Mouse (Mus musculus) embryonic facial prominence, embryonic 11.5 days (tissue): ENCODE measurements around the gene Slc15a5. TPM values are rescaled to one million over a fixed set of nuclear protein-coding genes. Genes with fewer than 3 reads are reported as not detected.
A peak's percentile ranks its signal among the peaks of the same experiment; 100 is the strongest.

Experiments
- ATAC-seq: fragments of 200-750 bp; cut with Nextera tagmentation; replicated peaks from 2 replicates; pipeline ENCODE4 v1.8.0; 2017; ENCODE audit warnings: low read depth; ENCODE audit not compliant: insufficient number of reproducible peaks, low FRiP score, low TSS enrichment
- DNase-seq: peaks from one replicate; pipeline ENCODE4 v3.0.0-alpha.2; 2015; ENCODE audit warnings: low spot score
- H3K27ac ChIP-seq: fragments of 300-500 bp; sonication (generic); replicated peaks from 2 replicates; pipeline ENCODE4 v1.5.1; 2014; ENCODE audit warnings: mild to moderate bottlenecking, low read depth, low read length, control low read depth
- H3K27me3 ChIP-seq: fragments of 300-500 bp; sonication (generic); 2 replicates; pipeline ENCODE4 v1.6.1; 2014; ENCODE audit warnings: mild to moderate bottlenecking, low read length, moderate library complexity, mixed read lengths; ENCODE audit not compliant: control insufficient read depth, insufficient read depth
- H3K36me3 ChIP-seq: fragments of 300-500 bp; sonication (generic); replicated peaks from 2 replicates; pipeline ENCODE4 v1.6.1; 2014; ENCODE audit warnings: low read depth, mild to moderate bottlenecking, low read length, moderate library complexity, mixed read lengths; ENCODE audit not compliant: control insufficient read depth, insufficient read depth
- H3K4me1 ChIP-seq: fragments of 300-500 bp; sonication (generic); 2 replicates; pipeline ENCODE4 v1.6.1; 2014; ENCODE audit warnings: low read length, mixed read lengths; ENCODE audit not compliant: control insufficient read depth, insufficient read depth
- H3K4me2 ChIP-seq: fragments of 300-500 bp; sonication (generic); 2 replicates; pipeline ENCODE4 v1.6.1; 2014; ENCODE audit warnings: low read depth, mild to moderate bottlenecking, control low read depth, low read length, moderate library complexity
- H3K4me3 ChIP-seq: fragments of 300-500 bp; sonication (generic); 2 replicates; pipeline ENCODE4 v1.5.1; 2014; ENCODE audit warnings: low read depth, low read length, control low read depth
- H3K9ac ChIP-seq: fragments of 300-500 bp; sonication (generic); replicated peaks from 2 replicates; pipeline ENCODE4 v1.6.1; 2014; ENCODE audit warnings: mild to moderate bottlenecking, control low read depth, low read length
- H3K9me3 ChIP-seq: fragments of 300-500 bp; sonication (generic); replicated peaks from 2 replicates; pipeline ENCODE4 v1.6.1; 2016; ENCODE audit warnings: mild to moderate bottlenecking, low read length, inconsistent platforms, mixed read lengths; ENCODE audit not compliant: control insufficient read depth
- whole genome bisulfite sequencing: fragments of 180-500 bp; shearing (Covaris S2); extraction: QIAGEN DNeasy Blood & Tissue Kit; methylation state at CpG from one replicate; pipeline ENCODE4 v1.1.7; 2014; 5-methylcytosine and 5-hydroxymethylcytosine counted together
- polyA plus RNA-seq: library from polyadenylated mRNA; unstranded; fragments of >200 nt; fragmentation: Nextera tagmentation; extraction: Ambion mirVana; gene quantifications from 2 replicates; pipeline ENCODE4 v1.2.1, GENCODE M21; 2014

Gene Slc15a5
- polyA plus RNA-seq, 1 experiment from 2014 or later = not detected

DNA sequence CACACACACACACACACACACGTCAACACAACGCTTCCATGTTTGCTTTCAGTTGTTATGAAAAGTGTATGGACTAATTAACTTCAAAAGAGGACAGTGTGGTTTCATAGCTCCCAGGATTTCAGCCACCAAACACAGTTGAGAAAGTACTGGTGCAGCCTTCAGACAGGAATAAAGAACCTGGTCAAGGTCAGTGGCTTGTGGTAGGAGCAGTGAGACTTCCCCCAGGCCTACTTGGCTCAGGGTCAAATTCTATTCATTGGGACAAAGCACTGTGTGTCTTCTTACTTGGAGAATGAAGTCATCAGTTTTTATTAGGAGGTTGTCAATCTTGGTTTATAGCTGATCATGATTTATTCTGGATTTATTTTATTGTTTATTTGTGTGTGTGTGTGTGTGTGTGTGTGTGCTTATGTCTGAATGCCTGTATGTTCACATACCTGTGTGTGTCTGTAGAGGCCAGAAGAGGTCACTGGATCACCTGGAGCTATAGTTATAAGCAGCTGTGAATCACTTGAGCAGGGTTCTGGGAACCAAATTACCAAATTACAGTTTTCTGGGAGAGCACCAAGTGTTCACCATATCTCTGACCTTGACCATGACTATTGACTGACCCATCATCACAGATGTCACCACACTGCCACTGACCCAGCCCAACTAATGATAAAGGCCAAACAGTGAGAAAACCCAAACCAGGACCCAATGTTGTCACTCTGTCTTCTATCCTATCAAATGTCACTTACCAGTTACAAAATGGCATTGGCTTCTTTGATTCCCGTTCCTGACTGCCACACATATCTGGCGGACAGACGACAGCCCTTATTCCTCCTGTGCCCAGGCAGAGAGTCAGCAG, 7.4 kb downstream of the Slc15a5 start:
- H3K4me1 ChIP-seq = no peaks in the 10 kb centered on the region
- 85% methylated on average over 5 of the region's 5 CpGs for WGBS
- H3K4me3 ChIP-seq = no peak overlapping the region
- H3K4me2 ChIP-seq = no peak overlapping the region
- no peaks in the 10 kb centered on the region for H3K27me3 ChIP-seq
- no peak for ATAC-seq
- no peak for DNase-seq
- H3K27ac ChIP-seq = no peak overlapping the region
- no peaks in the 10 kb centered on the region for H3K36me3 ChIP-seq
- H3K9me3 ChIP-seq = no peaks in the 10 kb centered on the region
- H3K9ac ChIP-seq = no peak overlapping the region

DNA sequence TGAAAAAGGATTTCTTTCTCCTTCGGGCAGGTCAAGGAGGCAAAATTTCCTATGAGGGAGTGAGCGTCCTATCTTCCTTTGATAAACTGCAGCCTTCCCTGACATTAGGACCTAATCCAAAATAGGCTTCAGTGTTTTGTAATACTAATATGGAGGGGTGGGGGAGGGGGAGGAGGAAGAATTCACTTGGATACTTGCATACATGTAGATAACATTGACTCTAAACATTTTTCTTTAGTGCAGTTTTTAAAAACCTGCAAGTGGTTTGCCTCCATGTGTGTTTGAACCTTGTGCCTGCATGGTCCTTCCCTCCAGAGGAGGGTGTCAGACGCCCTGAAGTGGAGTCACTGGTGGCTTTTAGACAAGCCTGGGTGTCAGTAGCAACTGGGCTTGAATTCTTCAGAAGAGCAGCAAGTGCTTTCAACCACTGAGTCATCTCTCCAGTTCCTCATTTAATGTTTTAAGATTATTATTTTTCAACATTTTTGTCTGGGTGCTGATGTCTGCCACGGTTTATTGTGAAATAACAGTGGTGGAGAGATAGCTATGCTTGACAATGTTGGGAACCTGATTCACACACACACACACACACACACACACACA, 8.1 kb downstream of the Slc15a5 start:
- no peaks in the 10 kb centered on the region for H3K36me3 ChIP-seq
- ATAC-seq = no peak
- no peaks in the 10 kb centered on the region for H3K4me1 ChIP-seq
- no peak overlapping the region for H3K27ac ChIP-seq
- WGBS = 76% methylated on average over 4 of the region's 4 CpGs
- no peak for DNase-seq
- H3K27me3 ChIP-seq = no peaks in the 10 kb centered on the region
- no peak overlapping the region for H3K4me3 ChIP-seq
- no peaks in the 10 kb centered on the region for H3K9me3 ChIP-seq
- no peak overlapping the region for H3K9ac ChIP-seq
- no peak overlapping the region for H3K4me2 ChIP-seq

DNA sequence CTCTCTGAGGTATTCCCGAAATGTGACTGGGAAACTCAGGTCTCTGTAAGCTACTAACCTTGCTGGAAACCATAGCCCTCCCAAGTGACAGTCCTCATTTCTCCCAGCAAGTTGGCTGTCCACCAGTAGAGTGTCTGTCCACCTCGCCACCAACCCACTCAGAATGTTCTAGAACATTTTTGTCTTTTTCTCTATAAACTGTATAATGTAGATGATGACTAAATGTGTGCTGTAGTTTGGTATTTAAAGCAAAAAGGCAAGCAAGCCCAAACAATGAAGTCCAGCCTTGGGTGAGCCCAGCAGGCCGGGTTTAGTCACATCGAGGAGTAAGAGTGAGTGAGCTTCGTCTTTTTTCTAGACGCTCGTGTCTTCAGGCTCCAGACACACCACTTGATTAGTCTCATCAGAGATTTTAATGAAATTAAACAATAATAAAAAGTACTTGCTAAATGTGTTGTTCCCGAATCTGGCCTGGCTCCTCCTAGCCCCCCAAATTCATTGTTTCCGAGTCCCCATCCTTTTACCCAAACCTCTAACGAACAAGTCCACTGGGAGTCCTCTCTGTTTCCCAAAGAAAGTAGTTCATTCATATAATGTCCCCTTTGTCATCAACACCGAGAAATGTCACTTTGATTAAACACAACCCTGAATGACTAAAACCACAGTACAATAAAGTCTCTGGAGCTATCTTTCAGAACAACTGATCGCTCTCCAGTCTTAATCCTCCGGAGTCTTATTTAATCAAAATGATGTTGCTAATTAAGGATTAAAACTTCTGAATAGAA, 8.8 kb downstream of the Slc15a5 start:
- H3K4me2 ChIP-seq = no peak overlapping the region
- no peak overlapping the region for H3K27ac ChIP-seq
- H3K4me1 ChIP-seq = no peaks in the 10 kb centered on the region
- no peaks in the 10 kb centered on the region for H3K27me3 ChIP-seq
- DNase-seq (no peak), ATAC-seq (no peak)
- H3K9ac ChIP-seq = no peak overlapping the region
- 79% methylated on average over 13 of the region's 13 CpGs for WGBS
- H3K36me3 ChIP-seq = no peaks in the 10 kb centered on the region
- H3K9me3 ChIP-seq = no peaks in the 10 kb centered on the region
- H3K4me3 ChIP-seq = no peak overlapping the region

DNA sequence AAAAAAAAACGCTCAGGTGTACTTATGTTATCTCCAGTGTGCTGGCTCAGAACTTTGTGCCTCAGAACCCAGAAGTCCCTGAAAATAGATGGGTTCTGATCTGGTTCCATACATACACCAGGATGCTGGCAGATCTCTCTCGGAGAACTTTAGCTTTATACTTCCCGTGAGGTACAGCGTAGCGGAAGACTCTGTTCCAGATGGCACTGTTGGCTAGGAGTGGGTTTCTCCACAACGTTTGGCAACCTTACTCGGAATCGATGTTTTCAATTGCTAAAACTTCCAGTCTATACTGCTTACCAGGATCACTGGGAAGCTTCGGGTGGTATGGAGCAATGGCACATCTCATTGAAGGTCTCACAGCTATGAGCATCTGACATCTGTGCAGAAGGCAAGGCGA, 9.8 kb downstream of the Slc15a5 start:
- no peak overlapping the region for H3K4me2 ChIP-seq
- H3K9me3 ChIP-seq = no peaks in the 10 kb centered on the region
- no peak for ATAC-seq
- no peak overlapping the region for H3K4me3 ChIP-seq
- DNase-seq = no peak
- no peaks in the 10 kb centered on the region for H3K27me3 ChIP-seq
- no peak overlapping the region for H3K9ac ChIP-seq
- WGBS = 89% methylated on average over 10 of the region's 10 CpGs
- no peak overlapping the region for H3K27ac ChIP-seq
- H3K4me1 ChIP-seq = no peaks in the 10 kb centered on the region
- H3K36me3 ChIP-seq = no peaks in the 10 kb centered on the region

DNA sequence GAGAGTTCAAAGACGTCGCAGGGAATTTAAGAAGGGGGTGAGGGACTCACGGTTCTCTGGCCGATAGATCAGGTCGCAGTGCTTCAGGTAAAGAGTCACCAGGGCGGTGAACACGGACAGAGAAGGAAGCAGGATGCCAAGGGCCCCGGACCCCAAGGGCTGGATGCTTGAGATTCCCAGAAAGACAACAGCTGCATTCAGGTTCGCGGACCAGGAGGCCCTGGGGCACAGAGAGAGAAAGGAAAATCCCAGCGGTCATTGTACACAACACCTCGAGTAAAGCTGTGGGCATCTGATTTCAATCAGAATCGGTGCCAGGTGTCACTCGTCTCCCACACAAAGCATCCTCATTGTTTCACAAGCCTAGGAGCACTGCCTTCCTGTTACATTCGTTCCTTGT, 24.1 kb downstream of the Slc15a5 start:
- Histone ChIP-seq H3K9me3 (no peaks in the 10 kb centered on the region), H3K36me3 (no peaks in the 10 kb centered on the region), H3K27ac (no peak overlapping the region), H3K4me3 (no peak overlapping the region), H3K27me3 (no peaks in the 10 kb centered on the region), H3K9ac (peak overlapping the region; percentile 28; the same call in 1 of the 2 replicates), H3K4me1 (no peaks in the 10 kb centered on the region), H3K4me2 (no peak overlapping the region)
- no peak for ATAC-seq
- 15% methylated on average over 15 of the region's 15 CpGs for WGBS
- DNase-seq = peak; percentile 37

DNA sequence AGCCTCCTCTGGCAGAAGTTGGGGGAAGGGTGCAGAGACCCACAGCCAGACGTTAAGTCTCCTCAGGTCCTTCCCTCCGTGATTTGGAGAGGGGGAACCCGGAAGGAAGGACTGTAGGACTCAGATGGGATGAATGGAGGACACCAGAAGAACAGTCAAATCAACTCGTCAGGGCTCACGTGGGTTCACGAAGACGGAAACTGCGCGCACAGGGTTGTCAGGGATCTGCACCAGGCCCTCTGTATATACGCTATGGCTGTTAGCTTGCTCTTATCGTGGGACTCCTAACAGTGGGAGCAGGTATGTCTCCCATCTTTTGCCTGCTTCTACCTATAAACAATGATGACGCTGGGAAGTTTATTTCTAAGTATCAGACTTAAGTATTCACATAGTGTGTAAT, 24.8 kb downstream of the Slc15a5 start:
- H3K36me3 ChIP-seq = no peaks in the 10 kb centered on the region
- ATAC-seq = no peak
- no peaks in the 10 kb centered on the region for H3K4me1 ChIP-seq
- no peak overlapping the region for H3K4me3 ChIP-seq
- DNase-seq = no peak
- no peak overlapping the region for H3K4me2 ChIP-seq
- no peaks in the 10 kb centered on the region for H3K27me3 ChIP-seq
- no peak overlapping the region for H3K27ac ChIP-seq
- H3K9me3 ChIP-seq = no peaks in the 10 kb centered on the region
- no peak overlapping the region for H3K9ac ChIP-seq
- WGBS = 82% methylated on average over 12 of the region's 12 CpGs

DNA sequence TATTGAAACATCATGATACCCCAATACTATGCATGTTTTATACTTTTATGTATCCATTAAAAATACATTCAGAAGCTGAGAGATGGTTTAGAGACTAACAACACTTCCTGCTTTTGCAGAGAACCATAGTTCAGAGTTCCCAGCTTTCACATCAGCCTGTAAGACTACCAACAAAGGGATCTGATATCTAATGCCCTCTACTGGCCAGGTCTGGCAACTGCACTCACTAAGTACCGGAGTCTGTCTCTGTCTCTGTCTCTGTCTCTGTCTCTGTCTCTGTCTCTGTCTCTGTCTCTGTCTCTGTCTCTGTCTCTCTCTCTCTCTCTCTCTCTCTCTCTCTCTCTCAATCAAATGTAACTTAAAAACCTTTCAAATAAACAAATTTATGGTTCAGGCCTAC, 25.6 kb downstream of the Slc15a5 start:
- Histone ChIP-seq H3K4me3 (no peak overlapping the region), H3K4me2 (no peak overlapping the region), H3K9ac (no peak overlapping the region), H3K36me3 (no peaks in the 10 kb centered on the region), H3K27me3 (no peaks in the 10 kb centered on the region), H3K4me1 (no peaks in the 10 kb centered on the region), H3K9me3 (no peaks in the 10 kb centered on the region), H3K27ac (no peak overlapping the region)
- WGBS = 58% methylated on average over 1 of the region's 1 CpGs
- ATAC-seq = no peak
- peak; percentile 29 for DNase-seq

DNA sequence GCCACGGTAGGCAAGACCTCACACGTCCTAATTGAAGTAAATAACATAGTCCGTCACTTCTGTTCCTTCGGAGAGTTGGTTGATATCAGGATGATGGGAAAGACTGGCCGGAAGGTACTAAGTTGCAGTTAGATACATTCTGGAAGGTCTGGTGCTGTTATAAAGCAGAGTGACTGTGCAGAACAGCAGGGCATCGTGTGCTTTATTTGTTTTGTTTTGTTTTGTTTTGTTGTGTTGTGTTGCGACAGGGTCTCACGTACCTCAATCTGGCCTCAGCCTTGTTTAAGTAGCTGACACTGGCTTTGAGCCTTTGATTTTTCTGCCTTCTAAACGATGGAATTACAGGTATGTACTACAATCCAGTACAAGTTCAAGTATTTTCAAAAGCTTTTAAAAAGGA, 26.0 kb downstream of the Slc15a5 start:
- H3K4me3 ChIP-seq = no peak overlapping the region
- no peaks in the 10 kb centered on the region for H3K4me1 ChIP-seq
- H3K27ac ChIP-seq = no peak overlapping the region
- ATAC-seq (no peak), DNase-seq (no peak)
- H3K27me3 ChIP-seq = no peaks in the 10 kb centered on the region
- no peaks in the 10 kb centered on the region for H3K36me3 ChIP-seq
- no peaks in the 10 kb centered on the region for H3K9me3 ChIP-seq
- no peak overlapping the region for H3K4me2 ChIP-seq
- 83% methylated on average over 9 of the region's 9 CpGs for WGBS
- H3K9ac ChIP-seq = no peak overlapping the region
